Mouse (Mus musculus) liver, embryonic 11.5 days (tissue): Measurements from ENCODE around the gene Tle3. TPM values are rescaled to one million over a fixed set of nuclear protein-coding genes. Genes with fewer than 3 reads are reported as not detected.

Experiments used
- ATAC-seq: fragments of 200-750 bp; cut with Nextera tagmentation; replicated peaks from 2 replicates; pipeline ENCODE4 v1.8.0; 2017; ENCODE audit warnings: moderate number of reproducible peaks, mild to moderate bottlenecking, moderate TSS enrichment, moderate library complexity; ENCODE audit not compliant: low FRiP score
- DNase-seq: peaks from one replicate; pipeline ENCODE4 v3.0.0-alpha.2; 2017; ENCODE audit warnings: low spot score
- H3K27ac ChIP-seq: fragments of 300-500 bp; sonication (generic); 2 replicates; pipeline ENCODE4 v1.5.1; 2014; ENCODE audit warnings: mild to moderate bottlenecking, low read depth, low read length, control low read depth
- H3K27me3 ChIP-seq: fragments of 300-500 bp; sonication (generic); replicated peaks from 2 replicates; pipeline ENCODE4 v1.6.1; 2014; ENCODE audit warnings: low read length, mixed read lengths; ENCODE audit not compliant: control insufficient read depth, insufficient read depth
- H3K36me3 ChIP-seq: fragments of 300-500 bp; sonication (generic); 2 replicates; pipeline ENCODE4 v1.6.1; 2014; ENCODE audit warnings: mild to moderate bottlenecking, low read length, moderate library complexity, mixed read lengths; ENCODE audit not compliant: control insufficient read depth, insufficient read depth
- H3K4me1 ChIP-seq: fragments of 300-500 bp; sonication (generic); replicated peaks from 2 replicates; pipeline ENCODE4 v1.6.1; 2014; ENCODE audit warnings: low read length, mixed read lengths; ENCODE audit not compliant: control insufficient read depth, insufficient read depth
- H3K4me2 ChIP-seq: fragments of 300-500 bp; sonication (generic); 2 replicates; pipeline ENCODE4 v1.6.1; 2014; ENCODE audit warnings: mild to moderate bottlenecking, control low read depth, moderate library complexity
- H3K4me3 ChIP-seq: fragments of 300-500 bp; sonication (generic); 2 replicates; pipeline ENCODE4 v1.5.1; 2014; ENCODE audit warnings: low read depth, low read length, control low read depth
- H3K9ac ChIP-seq: fragments of 300-500 bp; sonication (generic); 2 replicates; pipeline ENCODE4 v1.6.1; 2014; ENCODE audit warnings: low read depth, low read length, control low read depth
- H3K9me3 ChIP-seq: fragments of 300-500 bp; sonication (generic); 2 replicates; pipeline ENCODE4 v1.6.1; 2016; ENCODE audit warnings: low read length, inconsistent platforms, mixed read lengths; ENCODE audit not compliant: control insufficient read depth
- WGBS: fragments of 180-500 bp; shearing (Covaris S2); extraction: QIAGEN DNeasy Blood & Tissue Kit; methylation state at CpG from one replicate; pipeline ENCODE4 v1.1.7; 2014; 5-methylcytosine and 5-hydroxymethylcytosine counted together
- polyA plus RNA-seq: library from polyadenylated mRNA; unstranded; fragments of >200 nt; fragmentation: Nextera tagmentation; extraction: Ambion mirVana; gene quantifications from 2 replicates; pipeline ENCODE4 v1.2.1, GENCODE M21; 2014

Gene Tle3
- polyA plus RNA-seq, 1 experiment from 2014 or later: 15.8 TPM

DNA sequence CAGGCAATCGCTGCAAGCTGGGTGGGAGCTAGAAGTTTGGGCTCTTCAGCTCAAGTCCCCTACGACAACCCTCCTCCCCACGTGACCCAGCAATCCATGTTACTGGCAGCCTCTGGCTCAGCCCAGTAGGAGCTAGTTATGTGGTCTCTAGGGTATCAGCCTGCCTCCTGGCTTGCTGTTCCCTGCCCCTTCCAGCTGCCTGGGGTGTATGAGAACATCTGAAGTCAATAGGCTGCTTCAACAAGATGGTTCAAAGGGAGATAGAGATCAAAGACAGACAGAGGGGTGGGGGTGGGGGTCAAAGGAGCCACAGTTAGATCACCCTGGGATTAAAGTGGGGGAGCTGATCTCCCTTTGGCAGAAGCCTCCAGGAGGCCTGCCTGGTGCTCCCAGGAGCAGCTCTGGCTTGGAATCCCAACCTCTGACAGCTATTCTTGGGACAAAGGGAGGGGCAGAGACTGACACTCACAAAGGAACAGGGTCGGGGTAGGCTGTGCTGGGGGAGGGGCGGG is 73.6 kb downstream of the Tle3 start:
- Histone ChIP-seq H3K36me3 (no peaks in the 10 kb centered on the region), H3K4me1 (no peaks in the 10 kb centered on the region), H3K9ac (no peak overlapping the region), H3K4me3 (no peak overlapping the region), H3K9me3 (no peaks in the 10 kb centered on the region), H3K4me2 (no peak overlapping the region), H3K27ac (no peak overlapping the region), H3K27me3 (peaks cover 8% of the 10 kb centered on the region)
- DNase-seq: no peak
- no peak for ATAC-seq
- 14% methylated on average over 5 of the region's 5 CpGs for WGBS

DNA sequence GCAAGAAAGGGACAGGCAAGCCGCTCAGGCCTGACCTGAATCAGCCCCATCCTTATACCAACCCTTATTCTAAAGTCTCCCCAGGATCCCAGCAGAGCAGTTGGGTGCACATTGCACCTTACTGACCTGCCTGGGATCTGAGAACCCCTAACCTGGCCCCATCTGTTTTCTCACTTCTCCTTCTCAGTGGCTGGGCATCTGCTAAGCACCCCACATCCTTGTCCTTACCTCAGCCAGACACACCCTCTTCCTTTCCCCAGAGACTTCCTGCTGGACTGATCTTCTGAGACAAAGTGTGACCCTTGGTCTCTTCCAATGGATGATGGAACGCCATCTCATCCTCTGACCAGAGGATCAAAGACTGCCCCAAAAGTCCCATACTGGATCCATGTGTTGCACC is 74.8 kb downstream of the Tle3 start:
- peaks cover 14% of the 10 kb centered on the region for H3K27me3 ChIP-seq
- no peaks in the 10 kb centered on the region for H3K4me1 ChIP-seq
- no peak for ATAC-seq
- no peak for DNase-seq
- H3K36me3 ChIP-seq: no peaks in the 10 kb centered on the region
- H3K27ac ChIP-seq: no peak overlapping the region
- H3K4me3 ChIP-seq: no peak overlapping the region
- H3K9ac ChIP-seq: no peak overlapping the region
- no peaks in the 10 kb centered on the region for H3K9me3 ChIP-seq
- WGBS: 67% methylated on average over 2 of the region's 2 CpGs
- H3K4me2 ChIP-seq: no peak overlapping the region

DNA sequence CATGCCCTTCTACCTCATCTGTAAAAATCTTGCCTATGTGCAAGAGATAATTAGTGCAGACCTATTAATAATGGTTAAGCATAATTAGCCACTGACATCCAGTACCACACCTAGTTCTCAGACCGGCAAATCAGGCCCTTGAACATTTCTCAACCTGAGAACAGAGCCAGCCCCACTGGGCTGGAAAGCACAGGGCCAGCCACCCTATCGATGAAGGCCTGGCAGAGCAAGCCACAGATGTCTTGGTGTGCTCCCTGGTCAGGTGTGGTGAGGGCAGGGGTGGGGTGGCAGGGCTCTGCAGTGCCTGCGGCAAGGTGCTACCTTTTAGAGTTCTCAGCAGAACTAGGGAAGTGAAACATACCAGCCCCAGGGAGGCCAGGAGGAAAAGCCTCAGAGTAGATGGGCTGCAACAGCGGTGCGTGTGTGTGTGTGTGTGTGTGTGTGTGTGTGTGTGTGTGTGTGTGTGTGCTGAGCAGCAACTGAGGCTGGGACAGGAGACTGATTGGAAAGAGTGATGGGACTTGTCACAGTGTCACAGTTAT is 77.3 kb downstream of the Tle3 start:
- ATAC-seq (no peak), DNase-seq (no peak)
- no peak overlapping the region for H3K4me2 ChIP-seq
- H3K36me3 ChIP-seq: no peaks in the 10 kb centered on the region
- H3K27me3 ChIP-seq: peaks cover 15% of the 10 kb centered on the region; the same call in 1 of the 2 replicates
- 66% methylated on average over 5 of the region's 5 CpGs for WGBS
- H3K9me3 ChIP-seq: no peaks in the 10 kb centered on the region
- no peaks in the 10 kb centered on the region for H3K4me1 ChIP-seq
- H3K9ac ChIP-seq: no peak overlapping the region
- H3K27ac ChIP-seq: no peak overlapping the region
- H3K4me3 ChIP-seq: no peak overlapping the region

DNA sequence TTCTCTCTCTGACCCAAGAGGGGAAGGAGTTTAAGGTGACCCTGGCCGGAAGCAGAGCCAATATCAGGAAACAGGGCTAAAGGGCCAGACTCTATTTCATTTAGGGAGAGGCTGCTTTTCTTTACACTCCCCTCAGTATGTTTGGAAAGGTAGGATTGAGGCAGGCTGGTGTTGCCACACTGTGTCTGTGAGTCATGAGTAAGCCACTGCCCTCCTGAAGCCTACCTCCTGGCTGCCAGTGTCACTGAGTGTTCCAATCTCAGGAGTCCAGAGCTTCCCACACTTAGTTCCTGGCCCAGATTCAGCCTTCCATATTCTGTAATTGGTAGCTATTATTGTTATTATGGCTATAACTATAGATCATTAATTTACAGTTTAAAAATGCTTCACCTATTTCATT is 79.9 kb downstream of the Tle3 start:
- Histone ChIP-seq H3K9me3 (no peaks in the 10 kb centered on the region), H3K9ac (no peak overlapping the region), H3K36me3 (no peaks in the 10 kb centered on the region), H3K27ac (no peak overlapping the region), H3K4me3 (no peak overlapping the region), H3K4me1 (peaks cover 2% of the 10 kb centered on the region; the same call in 1 of the 2 replicates), H3K4me2 (no peak overlapping the region), H3K27me3 (peaks cover 18% of the 10 kb centered on the region)
- DNase-seq (no peak), ATAC-seq (no peak)
- 72% methylated on average over 1 of the region's 1 CpGs for WGBS

DNA sequence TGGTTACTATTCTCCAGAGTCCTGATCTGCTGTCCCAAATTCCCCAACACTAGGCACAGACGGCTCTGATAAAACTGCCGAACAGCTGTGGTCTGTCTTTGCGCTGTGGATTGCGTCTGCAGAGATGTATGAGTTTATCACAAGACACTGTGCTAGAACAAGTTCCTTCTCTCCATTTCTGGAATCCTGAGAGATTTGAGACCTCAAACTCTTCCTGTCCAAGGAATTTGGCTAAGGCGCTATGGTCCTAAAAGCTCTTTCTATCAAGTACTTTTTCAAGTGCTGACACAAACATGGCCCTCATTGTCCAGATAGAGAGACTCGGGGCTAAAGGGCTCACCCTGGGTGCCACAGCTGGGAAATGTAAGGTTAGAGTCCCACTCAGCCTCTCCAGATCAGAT is 83.7 kb downstream of the Tle3 start:
- Histone ChIP-seq H3K27ac (no peak overlapping the region), H3K4me1 (peaks cover 2% of the 10 kb centered on the region; the same call in 1 of the 2 replicates), H3K4me2 (no peak overlapping the region), H3K36me3 (no peaks in the 10 kb centered on the region), H3K9me3 (no peaks in the 10 kb centered on the region), H3K9ac (no peak overlapping the region), H3K4me3 (no peak overlapping the region), H3K27me3 (peaks cover 18% of the 10 kb centered on the region)
- ATAC-seq (no peak), DNase-seq (no peak)
- 61% methylated on average over 6 of the region's 6 CpGs for WGBS

DNA sequence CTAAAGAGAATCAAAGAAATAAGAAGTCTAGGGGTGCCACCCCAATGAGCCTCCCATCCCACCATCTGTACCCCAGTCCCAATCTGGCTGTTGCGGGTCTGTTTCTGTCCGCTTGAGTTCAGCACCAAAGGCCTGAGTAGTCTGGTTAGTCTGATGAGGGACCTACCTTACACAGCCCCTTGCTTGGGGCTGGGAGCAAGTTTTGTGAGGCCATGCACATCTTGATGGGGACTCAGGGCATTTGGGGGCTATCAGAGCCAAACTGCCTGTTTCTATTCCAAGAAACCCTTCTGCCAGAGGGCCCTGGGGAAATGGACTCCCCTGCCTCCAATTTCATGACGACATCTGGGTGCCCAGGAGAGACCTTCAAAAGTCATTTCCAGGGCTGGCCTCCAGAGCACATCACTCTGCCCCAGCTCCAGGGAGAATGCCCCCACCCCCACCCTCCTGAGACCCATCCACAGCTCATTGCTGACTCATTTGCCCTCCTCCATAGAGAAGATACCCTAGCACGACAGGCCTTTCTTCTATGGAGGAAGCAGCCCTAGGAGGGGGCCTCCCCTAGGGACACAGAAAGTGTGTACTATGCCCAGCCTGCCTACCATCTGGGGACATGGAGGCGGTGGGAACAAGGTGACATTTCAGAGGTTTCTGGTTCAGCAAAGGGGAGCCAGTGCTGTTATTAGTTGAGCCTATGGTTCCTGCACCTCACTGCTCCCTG is 84.4 kb downstream of the Tle3 start:
- WGBS: 66% methylated on average over 5 of the region's 5 CpGs
- no peak overlapping the region for H3K9ac ChIP-seq
- DNase-seq: no peak
- H3K4me2 ChIP-seq: no peak overlapping the region
- H3K36me3 ChIP-seq: no peaks in the 10 kb centered on the region
- peaks cover 2% of the 10 kb centered on the region; the same call in 1 of the 2 replicates for H3K4me1 ChIP-seq
- no peaks in the 10 kb centered on the region for H3K9me3 ChIP-seq
- no peak overlapping the region for H3K4me3 ChIP-seq
- peaks cover 20% of the 10 kb centered on the region for H3K27me3 ChIP-seq
- H3K27ac ChIP-seq: no peak overlapping the region
- ATAC-seq: no peak

DNA sequence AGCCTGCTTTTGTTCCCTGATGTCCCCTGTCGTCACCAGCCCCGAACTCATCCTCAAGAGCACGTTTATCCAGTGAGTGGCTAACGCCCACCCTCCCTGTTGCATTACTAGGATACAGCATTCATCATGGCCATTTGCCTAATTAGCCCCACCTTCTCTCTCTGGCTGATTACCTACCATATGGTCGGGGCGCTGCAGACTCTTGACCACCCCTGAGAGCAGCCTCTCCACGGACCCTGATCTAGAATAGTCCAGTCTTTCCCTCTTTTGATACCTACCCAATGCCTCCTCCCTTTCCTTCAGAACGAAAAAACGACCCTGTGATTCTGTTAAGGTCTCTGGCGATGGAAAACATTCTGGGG is 85.0 kb downstream of the Tle3 start:
- 36% methylated on average over 10 of the region's 10 CpGs for WGBS
- no peaks in the 10 kb centered on the region for H3K9me3 ChIP-seq
- no peak overlapping the region for H3K4me3 ChIP-seq
- no peak overlapping the region for H3K27ac ChIP-seq
- H3K36me3 ChIP-seq: no peaks in the 10 kb centered on the region
- no peak overlapping the region for H3K9ac ChIP-seq
- peaks cover 2% of the 10 kb centered on the region; the same call in 1 of the 2 replicates for H3K4me1 ChIP-seq
- H3K4me2 ChIP-seq: no peak overlapping the region
- H3K27me3 ChIP-seq: peaks cover 18% of the 10 kb centered on the region
- no peak for ATAC-seq
- no peak for DNase-seq

DNA sequence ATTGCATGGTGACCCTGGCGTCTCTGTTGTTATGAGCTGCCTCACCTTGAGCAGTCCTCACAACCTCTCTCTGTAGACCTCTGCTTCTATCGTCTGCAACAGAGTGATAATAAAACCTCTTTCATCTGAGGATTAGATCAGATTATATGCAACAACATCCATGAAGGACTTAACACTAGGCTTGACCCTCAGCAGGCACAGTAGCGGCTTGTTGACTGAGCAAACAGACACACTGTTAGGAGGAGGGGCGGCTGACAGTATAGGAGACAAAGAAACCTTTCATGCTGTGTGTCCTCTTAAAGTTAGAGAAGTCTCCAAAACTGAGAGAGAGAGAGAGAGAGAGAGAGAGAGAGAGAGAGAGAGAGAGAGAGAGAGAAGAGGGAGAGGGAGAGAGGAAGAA is 89.7 kb downstream of the Tle3 start:
- Histone ChIP-seq H3K27ac (no peak overlapping the region), H3K4me3 (no peak overlapping the region), H3K36me3 (no peaks in the 10 kb centered on the region), H3K9me3 (no peaks in the 10 kb centered on the region), H3K27me3 (peaks cover 16% of the 10 kb centered on the region), H3K4me1 (no peaks in the 10 kb centered on the region), H3K4me2 (no peak overlapping the region), H3K9ac (no peak overlapping the region)
- DNase-seq (no peak), ATAC-seq (no peak)
- WGBS: 44% methylated on average over 4 of the region's 4 CpGs

DNA sequence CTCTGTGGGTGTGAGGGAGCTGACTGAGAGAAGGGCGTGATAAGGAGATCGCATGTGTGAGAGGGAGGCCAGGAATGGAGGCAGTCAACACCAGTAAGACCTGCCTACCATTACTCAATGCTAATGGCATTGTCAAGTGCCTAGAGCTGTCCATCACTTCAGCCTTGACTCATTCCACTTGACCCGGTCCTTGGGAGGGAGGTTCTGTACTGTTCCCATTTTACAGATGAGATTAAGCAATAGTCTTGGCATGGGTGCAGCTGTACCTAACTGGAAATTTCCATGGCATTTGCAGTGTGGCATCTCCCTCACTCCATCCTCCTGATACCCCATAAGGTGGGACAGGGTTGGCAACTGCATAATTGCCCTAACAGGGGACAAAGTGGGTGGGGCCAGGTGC is 95.3 kb downstream of the Tle3 start:
- no peaks in the 10 kb centered on the region for H3K4me1 ChIP-seq
- DNase-seq: no peak
- ATAC-seq: no peak
- no peak overlapping the region for H3K4me2 ChIP-seq
- whole genome bisulfite sequencing: 70% methylated on average over 3 of the region's 3 CpGs
- H3K4me3 ChIP-seq: no peak overlapping the region
- H3K27ac ChIP-seq: no peak overlapping the region
- no peaks in the 10 kb centered on the region for H3K36me3 ChIP-seq
- no peak overlapping the region for H3K9ac ChIP-seq
- H3K9me3 ChIP-seq: no peaks in the 10 kb centered on the region
- H3K27me3 ChIP-seq: no peaks in the 10 kb centered on the region; the same call in 1 of the 2 replicates
